19 mouse cellular contexts compared by ENCODE assay signal in the genomic region with DNA sequence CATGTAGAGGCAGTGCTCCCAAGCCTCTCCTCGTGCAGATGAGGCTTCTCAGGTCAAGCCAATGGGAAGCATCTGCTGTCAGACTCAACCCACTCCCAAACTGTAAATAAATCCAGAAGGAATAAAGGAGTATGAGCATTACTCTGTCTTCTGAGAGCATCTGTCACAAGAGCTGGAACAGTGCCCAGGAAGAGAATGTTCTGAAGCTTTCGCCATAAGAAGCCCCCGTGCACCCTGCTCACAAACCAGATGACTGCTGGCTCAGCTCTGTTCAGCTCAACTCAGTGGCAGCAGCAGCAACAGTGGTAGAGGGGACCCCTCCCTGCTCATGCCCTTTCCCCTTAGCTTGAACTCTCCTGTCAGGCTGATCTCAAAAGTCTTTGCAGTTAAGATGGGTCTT. TPM values are rescaled to one million over a fixed set of nuclear protein-coding genes. Genes with fewer than 3 reads are reported as not detected.
DNase-seq lines count a peak whose midpoint lies in the region; ATAC-seq and TF ChIP-seq lines count a peak whose summit lies in the region.
"Had no signal": no experiment of that assay in that cellular context is flagged by ENCODE, and none has a peak within 500 bp of the region (broad histone marks: within the 10 kb centered on the region; RNA-seq: fewer than 3 reads in every experiment).

No protein-coding gene starts in this region.

- no peaks in the 10 kb centered on the region for H3K36me3 ChIP-seq in hindbrain, postnatal 0 days (ENCODE audit: insufficient read depth, low read length)
- H3K36me3 ChIP-seq in hindbrain, embryonic 13.5 days: no peaks in the 10 kb centered on the region
- H3K36me3 ChIP-seq: neural tube, embryonic 13.5 days had no signal

- H3K27me3 ChIP-seq in hindbrain, postnatal 0 days (ENCODE audit: insufficient read depth, low read length): no peaks in the 10 kb centered on the region
- H3K27me3 ChIP-seq in hindbrain, embryonic 13.5 days: no peaks in the 10 kb centered on the region
- H3K27me3 ChIP-seq: neural tube, embryonic 13.5 days; Patski had no signal

- ATAC-seq in hindbrain, postnatal 0 days: peak; percentile 47; the same call in 1 of the 2 replicates
- ATAC-seq in hindbrain, embryonic 13.5 days (ENCODE audit: low FRiP score): no peak
- ATAC-seq: Patski had no signal

- intact Hi-C loops in left cerebral cortex, postnatal 25 days (cut with DNase I): no loop called here

- H3K4me3 ChIP-seq in hindbrain, postnatal 0 days (ENCODE audit: low read length): no peak overlapping the region
- H3K4me3 ChIP-seq in hindbrain, embryonic 13.5 days: no peak overlapping the region
- no peak overlapping the region for H3K4me3 ChIP-seq in layer of hippocampus, adult 2 months
- H3K4me3 ChIP-seq: erythroblast, embryonic 14.5 days; neural tube, embryonic 13.5 days had no signal

- no peak overlapping the region for H3K27ac ChIP-seq in hindbrain, postnatal 0 days
- H3K27ac ChIP-seq in hindbrain, embryonic 13.5 days: no peak overlapping the region
- peak overlapping the region; percentile 81 for H3K27ac ChIP-seq in layer of hippocampus, adult 2 months
- H3K27ac ChIP-seq: neural tube, embryonic 13.5 days had no signal

- no peak overlapping the region for H3K9ac ChIP-seq in hindbrain, postnatal 0 days (replicated peaks; ENCODE audit: low read length)
- no peak overlapping the region for H3K9ac ChIP-seq in hindbrain, embryonic 13.5 days
- H3K9ac ChIP-seq: neural tube, embryonic 13.5 days had no signal

- no peaks in the 10 kb centered on the region for H3K9me3 ChIP-seq in hindbrain, postnatal 0 days (ENCODE audit: low read length)
- no peaks in the 10 kb centered on the region for H3K9me3 ChIP-seq in hindbrain, embryonic 13.5 days
- H3K9me3 ChIP-seq: neural tube, embryonic 13.5 days had no signal

- WGBS in hindbrain, postnatal 0 days: 53% methylated on average over 3 of the region's 3 CpGs
- WGBS in hindbrain, embryonic 13.5 days: 68% methylated on average over 3 of the region's 3 CpGs

- no peak for TF ChIP-seq CTCF in hindbrain, postnatal 0 days (IDR thresholded peaks at IDR 0.05; ENCODE audit: low read depth)
- TF ChIP-seq CTCF in layer of hippocampus, adult 2 months (conservative IDR thresholded peaks at IDR 0.05): no peak

- H3K4me2 ChIP-seq in hindbrain, postnatal 0 days (ENCODE audit: low read depth, low read length): no peak overlapping the region
- no peak overlapping the region for H3K4me2 ChIP-seq in hindbrain, embryonic 13.5 days
- H3K4me2 ChIP-seq: midbrain, embryonic 11.5 days; neural tube, embryonic 13.5 days had no signal

- no peaks in the 10 kb centered on the region for H3K4me1 ChIP-seq in hindbrain, postnatal 0 days (ENCODE audit: insufficient read depth, low read length)
- H3K4me1 ChIP-seq in hindbrain, embryonic 13.5 days (replicated peaks): no peaks in the 10 kb centered on the region
- H3K4me1 ChIP-seq: neural tube, embryonic 13.5 days had no signal

- DNase-seq in hindbrain, postnatal 0 days (ENCODE audit: low spot score): peak; percentile 66
- DNase-seq in frontal cortex, adult 2 months (ENCODE audit: extremely low spot score in 1 of 2, low spot score in 1 of 2): peak; percentile 64 to 67
- DNase-seq in layer of hippocampus, adult 2 months (ENCODE audit: low spot score in 2 of 2): peak; percentile 60 to 77
- peak; percentile 62 to 74 for DNase-seq in left cerebral cortex, postnatal 25 days (ENCODE audit: low spot score in 2 of 2)
- DNase-seq in natural killer cell, adult 2 months (ENCODE audit: low spot score in 2 of 2): no peak
- DNase-seq in thymus, postnatal 4 days: no peak
- DNase-seq in Muller cell, postnatal 12 days (ENCODE audit: inconsistent ontology term): no peak
- DNase-seq: adrenal gland, adult 2 months; heart, postnatal 10 days; kidney, postnatal 36 days; lung, postnatal 10 days had no signal

RNA-seq across cellular contexts. Expression of gene Gm21834, which starts 47.2 kb away (rescaled TPM):
- not detected in 2 replicates for total RNA-seq in hindbrain, postnatal 0 days (2014; rRNA removed)
- polyA plus RNA-seq in hindbrain, postnatal 0 days (2015; fragmentation: Nextera tagmentation; extraction: Ambion mirVana): not detected in 2 replicates
- not detected in 2 replicates for polyA plus RNA-seq in hindbrain, embryonic 13.5 days (2015; fragmentation: Nextera tagmentation; extraction: Ambion mirVana)
- not detected in 2 replicates for polyA plus RNA-seq in frontal cortex, adult 2 months (2012; rRNA removed)
- total RNA-seq in layer of hippocampus, adult 2 months (2021): not detected
- total RNA-seq in left cerebral cortex, postnatal 25 days (2021): not detected
- total RNA-seq: adrenal gland, adult 2 months; gastrocnemius, postnatal 4 days; heart, postnatal 10 days; liver, adult 2 months had no signal
- polyA plus RNA-seq: adrenal gland, adult 2 months; erythroblast, embryonic 14.5 days; liver, adult 2 months; midbrain, embryonic 11.5 days; neural tube, embryonic 13.5 days; Patski; testis, adult 2 months had no signal

Comparison
In these comparisons a context has a peak if more than half of its experiments do, and no peak if none do; other contexts are left out.
1. DNase-seq: peak in hindbrain, postnatal 0 days (single experiment), frontal cortex, adult 2 months (2 of 2), layer of hippocampus, adult 2 months (2 of 2) and left cerebral cortex, postnatal 25 days (2 of 2); none in natural killer cell, adult 2 months (0 of 2), thymus, postnatal 4 days (single experiment) and Muller cell, postnatal 12 days (single experiment).